Mouse (Mus musculus): Measurements from ENCODE around the gene Myl7.

- TF ChIP-seq CTCF (IDR thresholded peaks at IDR 0.05; ENCODE audit: insufficient read depth, low read length) (no peak), POLR2A (IDR thresholded peaks at IDR 0.05; ENCODE audit: borderline replicate concordance, extremely low read depth, low read depth, low read length) (no peak)
Measured at GRCm38 (mm10) chr11:5898531-5898930, at the start of gene Myl7.

Measured in lung, adult 2 months (tissue).